Mouse (Mus musculus): ENCODE results near the gene Lipo1.
"Not testable (repeated sequence)": the region's sequence is repeated elsewhere in the genome, so short reads cannot be mapped to it uniquely, and the experiment has no call there.

Lipo1 gene

GRCm38 (mm10) chr19:33787359-33787758 is at the start of gene Lipo1:
Gene Lipo1 (minus strand): TSS chr19:33787459.
- not testable (repeated sequence) for DNase-seq

GRCm38 (mm10) chr19:33786576-33787277 is 532 bp downstream of the Lipo1 start:
- DNase-seq, result no peak

- DNase-seq, result peak; percentile 23
Measured at GRCm38 (mm10) chr19:33761287-33762086, 25.8 kb downstream of the Lipo1 start, which contains the start of gene Lipo3. Gene Lipo3 (minus strand): TSS chr19:33761951.

GRCm38 (mm10) chr19:33751259-33751658 is 36.0 kb downstream of the Lipo1 start, which contains the start of gene Lipo2:
Gene Lipo2 (minus strand): TSS chr19:33751359.
- DNase-seq, result not testable (repeated sequence)
